Mouse (Mus musculus) heart, embryonic 16.5 days (tissue): ENCODE data around the gene Pfkfb2. TPM values are rescaled to one million over a fixed set of nuclear protein-coding genes. Genes with fewer than 3 reads are reported as not detected.

ENCODE experiments used
- ATAC-seq: fragments of 200-750 bp; cut with Nextera tagmentation; replicated peaks from 2 replicates; pipeline ENCODE4 v1.8.0; 2017; ENCODE audit warnings: moderate number of reproducible peaks; ENCODE audit not compliant: insufficient read depth, low FRiP score; ENCODE audit errors: extremely low read depth
- H3K27ac ChIP-seq: fragments of 300-500 bp; sonication (generic); 2 replicates; pipeline ENCODE4 v1.5.1; 2014; ENCODE audit warnings: mild to moderate bottlenecking, low read length, control low read depth, moderate library complexity
- H3K27me3 ChIP-seq: fragments of 300-500 bp; sonication (generic); 2 replicates; pipeline ENCODE4 v1.6.1; 2014; ENCODE audit warnings: low read length, mixed read lengths; ENCODE audit not compliant: control insufficient read depth, insufficient read depth
- H3K36me3 ChIP-seq: fragments of 300-500 bp; sonication (generic); 2 replicates; pipeline ENCODE4 v1.6.1; 2014; ENCODE audit not compliant: control insufficient read depth, insufficient read depth
- H3K4me1 ChIP-seq: fragments of 300-500 bp; sonication (generic); 2 replicates; pipeline ENCODE4 v1.6.1; 2014; ENCODE audit warnings: low read length, mixed read lengths; ENCODE audit not compliant: control insufficient read depth, insufficient read depth
- H3K4me2 ChIP-seq: fragments of 300-500 bp; sonication (generic); 2 replicates; pipeline ENCODE4 v1.6.1; 2014; ENCODE audit warnings: low read depth, mild to moderate bottlenecking, control low read depth, low read length
- H3K4me3 ChIP-seq: fragments of 300-500 bp; sonication (generic); 2 replicates; pipeline ENCODE4 v1.5.1; 2014; ENCODE audit warnings: mild to moderate bottlenecking, control low read depth, low read length
- H3K9ac ChIP-seq: fragments of 300-500 bp; sonication (generic); 2 replicates; pipeline ENCODE4 v1.6.1; 2014; ENCODE audit warnings: low read length, control low read depth
- H3K9me3 ChIP-seq: fragments of 300-500 bp; sonication (generic); replicated peaks from 2 replicates; pipeline ENCODE4 v1.6.1; 2016; ENCODE audit warnings: low read length; ENCODE audit not compliant: control insufficient read depth
- WGBS: fragments of 180-500 bp; shearing (Covaris S2); extraction: QIAGEN DNeasy Blood & Tissue Kit; methylation state at CpG from one replicate; pipeline ENCODE4 v1.1.7; 2014; 5-methylcytosine and 5-hydroxymethylcytosine counted together
- polyA plus RNA-seq: library from polyadenylated mRNA; unstranded; fragments of >200 nt; fragmentation: Nextera tagmentation; extraction: Ambion mirVana; gene quantifications from 2 replicates; pipeline ENCODE4 v1.2.1, GENCODE M21; 2015

The Pfkfb2 gene
- polyA plus RNA-seq, 1 experiment from 2014 or later = 7.4 TPM

DNA sequence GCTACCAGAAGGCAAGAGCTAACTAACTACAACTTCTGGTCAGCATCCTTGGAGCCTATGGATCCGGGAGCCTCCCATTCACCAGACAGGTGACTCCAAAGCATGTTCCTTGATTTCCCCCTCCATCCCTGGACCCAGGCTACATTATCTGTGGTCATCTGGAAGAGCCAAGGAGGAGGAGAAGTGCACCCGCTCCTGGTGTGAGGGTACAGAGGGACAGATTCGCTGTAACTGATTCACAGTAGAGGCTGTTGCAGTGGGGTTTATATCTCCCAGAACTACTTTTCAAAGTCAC lies 12.9 kb downstream of the Pfkfb2 start:
- H3K4me1 ChIP-seq = peaks cover 12% of the 10 kb centered on the region
- peak overlapping the region; percentile 86 for H3K4me3 ChIP-seq
- H3K9me3 ChIP-seq = no peaks in the 10 kb centered on the region
- H3K4me2 ChIP-seq = peak overlapping the region; percentile 100
- H3K36me3 ChIP-seq = peaks cover 9% of the 10 kb centered on the region
- H3K27me3 ChIP-seq = no peaks in the 10 kb centered on the region
- no peak for ATAC-seq
- peak overlapping the region; percentile 95 for H3K9ac ChIP-seq
- H3K27ac ChIP-seq = peak overlapping the region; percentile 90
- 1% methylated on average over 3 of the region's 3 CpGs for WGBS

DNA sequence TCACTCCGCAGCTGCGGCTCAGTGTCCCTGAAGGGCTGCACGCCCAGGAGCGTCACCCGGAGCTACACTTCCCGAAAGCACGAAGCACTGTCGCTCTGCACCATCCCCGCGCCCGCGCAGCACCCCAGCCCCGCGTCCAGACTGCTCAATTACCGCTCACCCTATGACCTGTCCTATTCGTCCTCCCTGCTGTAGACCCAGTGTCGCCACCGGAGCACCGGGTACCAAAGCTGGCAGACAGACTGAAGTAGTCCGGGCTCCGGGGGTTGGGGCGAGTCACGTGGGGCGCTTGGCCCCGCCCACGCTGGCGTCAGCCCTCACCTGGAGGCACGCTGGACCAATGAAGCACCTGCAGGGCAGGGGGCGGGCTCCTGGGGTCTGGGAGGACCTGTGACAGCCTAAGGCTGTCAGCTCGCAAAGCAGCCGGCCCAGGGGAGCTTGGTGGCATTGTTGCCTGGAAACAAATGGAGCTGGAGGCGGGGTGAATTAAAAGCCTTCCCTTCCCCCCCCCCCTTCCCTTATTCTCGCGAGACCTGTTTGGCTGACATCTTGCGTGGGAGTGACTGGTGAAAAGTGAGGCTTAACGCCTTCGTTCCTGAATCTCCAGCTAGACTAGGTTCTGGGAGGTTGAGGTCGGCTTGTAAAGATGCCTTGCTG lies 13.4 kb downstream of the Pfkfb2 start, which contains the start of gene Gm29427:
Gm29427 (minus strand) TSS at position 239 of the 657 bp plus-strand sequence.
- no peaks in the 10 kb centered on the region for H3K9me3 ChIP-seq
- H3K27me3 ChIP-seq = no peaks in the 10 kb centered on the region
- H3K9ac ChIP-seq = peak within 1 kb of the TSS; percentile 95
- under 1% methylated on average over 38 of the region's 38 CpGs for WGBS
- H3K4me3 ChIP-seq = peak within 1 kb of the TSS; percentile 86
- H3K36me3 ChIP-seq = peaks cover 7% of the 10 kb centered on the region; the same call in 1 of the 2 replicates
- peaks cover 12% of the 10 kb centered on the region for H3K4me1 ChIP-seq
- H3K27ac ChIP-seq = peak within 1 kb of the TSS; percentile 90
- peak within 1 kb of the TSS; percentile 100 for H3K4me2 ChIP-seq
- ATAC-seq = peak; percentile 89

DNA sequence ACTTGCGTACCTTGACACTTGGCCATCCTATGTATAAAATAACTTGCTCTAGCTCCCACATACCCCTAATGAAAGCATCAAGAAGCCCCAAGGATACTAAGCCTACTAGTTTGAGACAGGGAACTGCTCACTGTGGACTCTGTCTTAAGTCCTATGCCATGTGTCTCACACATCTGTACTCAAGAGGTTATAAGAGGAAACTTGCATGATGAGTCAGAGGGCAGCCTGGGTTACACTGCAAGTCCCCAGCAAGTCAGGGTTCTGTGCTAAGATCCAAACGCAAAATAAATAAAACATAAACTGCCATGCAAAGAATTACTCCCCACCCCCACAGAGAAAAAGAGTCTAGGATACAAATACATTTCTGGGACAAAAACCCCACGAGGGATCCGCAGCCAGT lies 15.0 kb downstream of the Pfkfb2 start:
- no peaks in the 10 kb centered on the region for H3K9me3 ChIP-seq
- peaks cover 5% of the 10 kb centered on the region; the same call in 1 of the 2 replicates for H3K36me3 ChIP-seq
- peaks cover 15% of the 10 kb centered on the region for H3K4me1 ChIP-seq
- H3K9ac ChIP-seq = no peak overlapping the region
- 84% methylated on average over 4 of the region's 4 CpGs for WGBS
- no peak overlapping the region for H3K4me3 ChIP-seq
- no peak for ATAC-seq
- H3K4me2 ChIP-seq = no peak overlapping the region
- H3K27ac ChIP-seq = no peak overlapping the region
- H3K27me3 ChIP-seq = no peaks in the 10 kb centered on the region

DNA sequence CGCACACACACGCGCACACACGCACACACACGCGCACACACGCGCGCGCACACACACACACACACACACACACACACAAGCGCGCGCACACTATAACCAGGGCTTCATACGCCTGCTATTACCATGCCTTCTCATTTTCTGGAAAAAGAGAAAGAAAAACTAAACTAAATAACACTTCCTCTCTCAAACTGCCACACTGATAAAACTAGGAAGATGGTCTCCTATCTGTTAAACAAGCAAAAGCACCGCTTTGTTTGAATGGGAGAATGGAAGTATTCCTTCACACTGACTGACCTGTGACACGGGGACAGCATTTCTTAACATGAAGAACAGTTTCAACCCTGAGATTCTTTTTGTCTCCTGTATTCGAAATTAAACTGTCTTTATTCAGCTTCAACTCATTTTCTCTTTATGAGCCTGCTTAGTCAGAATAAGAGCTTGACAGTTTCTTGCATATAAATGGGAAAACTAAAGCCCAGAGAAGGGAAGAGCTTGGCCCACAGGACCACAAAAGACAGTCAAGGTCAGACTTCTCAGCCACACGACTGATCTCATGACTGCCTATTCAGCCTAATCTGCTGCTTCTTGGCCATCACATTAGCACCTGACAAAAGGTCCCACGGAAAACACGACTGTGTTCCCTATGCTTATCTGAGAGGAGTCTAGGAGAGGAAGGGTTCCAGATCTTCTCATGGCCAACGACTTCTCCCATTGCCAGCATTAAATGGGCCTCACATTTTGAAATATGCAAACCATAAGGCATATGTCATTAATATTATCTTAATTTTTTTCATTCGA lies 18.6 kb downstream of the Pfkfb2 start:
- Histone ChIP-seq H3K27me3 (no peaks in the 10 kb centered on the region), H3K4me2 (no peak overlapping the region), H3K9ac (no peak overlapping the region), H3K27ac (no peak overlapping the region), H3K36me3 (peaks cover 16% of the 10 kb centered on the region; the same call in 1 of the 2 replicates), H3K4me1 (peaks cover 7% of the 10 kb centered on the region), H3K9me3 (no peaks in the 10 kb centered on the region), H3K4me3 (no peak overlapping the region)
- ATAC-seq = no peak
- 81% methylated on average over 22 of the region's 22 CpGs for WGBS

DNA sequence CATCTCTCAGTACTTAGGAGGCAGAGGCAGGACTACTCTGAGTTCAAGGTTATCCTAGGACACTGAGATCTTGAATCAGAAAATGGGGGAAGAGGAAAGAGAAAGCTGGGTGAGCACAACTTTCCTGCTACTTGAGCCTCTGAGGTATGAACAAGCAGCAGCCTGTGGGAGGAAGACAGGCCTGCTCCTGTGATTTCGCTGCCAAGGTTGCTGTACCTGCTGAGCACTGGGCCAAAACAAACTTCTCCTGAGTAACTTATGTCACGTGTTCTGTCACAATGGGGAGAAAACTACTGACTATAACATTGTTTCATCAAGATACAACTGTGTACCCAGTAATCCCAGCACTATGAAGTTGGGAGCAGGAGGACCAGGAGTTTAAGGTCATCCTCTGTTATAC lies 25.4 kb downstream of the Pfkfb2 start:
- no peaks in the 10 kb centered on the region for H3K27me3 ChIP-seq
- no peak for ATAC-seq
- no peaks in the 10 kb centered on the region for H3K4me1 ChIP-seq
- peaks cover 42% of the 10 kb centered on the region for H3K36me3 ChIP-seq
- no peak overlapping the region for H3K9ac ChIP-seq
- H3K9me3 ChIP-seq = no peaks in the 10 kb centered on the region
- H3K4me3 ChIP-seq = no peak overlapping the region
- no peak overlapping the region for H3K27ac ChIP-seq
- 79% methylated on average over 2 of the region's 2 CpGs for WGBS
- no peak overlapping the region for H3K4me2 ChIP-seq

DNA sequence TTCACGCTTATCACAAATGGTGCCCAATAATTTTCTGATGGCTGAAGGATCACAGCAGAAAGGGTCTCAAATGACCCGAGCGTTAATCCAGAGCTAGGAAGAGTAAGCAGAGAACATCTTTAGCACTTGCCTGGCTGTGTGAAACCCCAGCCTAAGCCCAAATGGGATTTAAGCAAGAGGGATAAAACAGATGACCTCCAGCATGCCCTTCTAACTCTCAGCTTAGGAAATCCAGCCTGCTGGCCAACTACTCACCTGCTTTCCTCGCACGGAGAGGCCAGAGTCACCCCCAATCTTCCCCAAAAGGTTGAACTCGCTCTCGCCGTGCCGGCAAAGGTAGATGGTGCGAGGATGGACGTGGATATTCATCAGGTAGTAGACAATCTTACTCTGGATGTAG lies 27.1 kb downstream of the Pfkfb2 start:
- no peaks in the 10 kb centered on the region for H3K4me1 ChIP-seq
- H3K9me3 ChIP-seq = no peaks in the 10 kb centered on the region
- no peaks in the 10 kb centered on the region for H3K27me3 ChIP-seq
- no peak overlapping the region for H3K4me2 ChIP-seq
- 90% methylated on average over 11 of the region's 11 CpGs for WGBS
- H3K4me3 ChIP-seq = no peak overlapping the region
- no peak for ATAC-seq
- no peak overlapping the region for H3K9ac ChIP-seq
- H3K36me3 ChIP-seq = peaks cover 42% of the 10 kb centered on the region
- no peak overlapping the region for H3K27ac ChIP-seq

DNA sequence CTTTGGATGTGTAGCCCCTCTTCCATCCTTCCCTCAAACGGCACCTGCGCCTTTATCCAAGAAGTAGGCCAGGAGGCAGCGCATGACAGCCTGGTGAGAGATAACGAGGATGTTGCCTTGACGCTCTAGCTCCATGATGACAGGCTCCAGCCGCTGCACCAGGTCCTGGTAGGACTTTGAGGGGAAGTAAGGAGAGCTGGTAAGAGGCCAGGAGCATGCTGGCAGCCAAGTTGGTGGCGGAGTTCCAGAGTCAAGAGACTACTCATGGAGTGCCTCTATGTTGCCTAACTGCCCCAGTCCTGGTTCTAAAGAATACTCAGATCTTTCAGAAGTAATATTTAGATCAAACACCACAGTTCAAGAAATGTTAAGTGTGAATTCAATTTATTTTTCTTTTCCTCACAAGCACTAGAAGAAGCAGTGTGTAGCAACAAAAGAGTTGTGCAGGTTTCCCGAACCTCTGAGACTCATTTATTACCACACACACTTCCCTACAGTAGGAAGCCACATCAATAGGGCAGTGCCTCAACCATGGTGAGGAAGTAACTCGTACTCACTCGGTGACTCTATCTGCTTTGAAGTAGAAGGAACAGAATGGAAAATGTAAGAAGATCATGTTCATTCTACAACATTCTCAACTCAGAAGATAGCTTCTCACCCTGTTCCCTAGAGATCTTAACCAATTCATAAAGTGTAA lies 29.0 kb downstream of the Pfkfb2 start:
- H3K4me3 ChIP-seq = no peak overlapping the region
- no peaks in the 10 kb centered on the region for H3K4me1 ChIP-seq
- WGBS = 75% methylated on average over 10 of the region's 10 CpGs
- no peaks in the 10 kb centered on the region for H3K9me3 ChIP-seq
- no peak overlapping the region for H3K27ac ChIP-seq
- no peak overlapping the region for H3K4me2 ChIP-seq
- H3K27me3 ChIP-seq = no peaks in the 10 kb centered on the region
- no peak overlapping the region for H3K9ac ChIP-seq
- no peak; the same call in 1 of the 2 replicates for ATAC-seq
- H3K36me3 ChIP-seq = peaks cover 37% of the 10 kb centered on the region

DNA sequence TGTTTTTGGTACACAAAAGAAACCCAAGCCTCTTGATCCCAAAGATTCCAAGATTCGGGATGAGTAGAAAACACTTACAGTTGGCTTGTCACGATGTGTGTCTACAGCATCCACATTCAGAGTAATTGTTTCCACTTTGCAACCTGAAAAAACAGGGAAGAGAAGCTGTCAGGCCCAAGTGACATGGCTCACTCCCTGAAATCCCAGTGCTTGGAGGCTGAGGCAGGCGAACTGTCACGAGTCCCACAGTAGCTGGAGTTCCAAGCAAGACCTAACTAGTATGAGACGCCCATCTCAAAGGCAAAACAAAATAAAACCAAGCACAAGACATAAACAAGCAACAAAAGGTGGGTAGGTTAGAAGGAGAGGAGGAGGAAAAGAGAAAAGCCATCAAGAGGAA lies 30.5 kb downstream of the Pfkfb2 start:
- H3K4me3 ChIP-seq = no peak overlapping the region
- no peak overlapping the region for H3K4me2 ChIP-seq
- no peaks in the 10 kb centered on the region for H3K4me1 ChIP-seq
- no peaks in the 10 kb centered on the region for H3K27me3 ChIP-seq
- H3K9me3 ChIP-seq = no peaks in the 10 kb centered on the region
- 91% methylated on average over 5 of the region's 5 CpGs for WGBS
- H3K36me3 ChIP-seq = peaks cover 37% of the 10 kb centered on the region
- no peak for ATAC-seq
- H3K27ac ChIP-seq = no peak overlapping the region
- H3K9ac ChIP-seq = no peak overlapping the region

DNA sequence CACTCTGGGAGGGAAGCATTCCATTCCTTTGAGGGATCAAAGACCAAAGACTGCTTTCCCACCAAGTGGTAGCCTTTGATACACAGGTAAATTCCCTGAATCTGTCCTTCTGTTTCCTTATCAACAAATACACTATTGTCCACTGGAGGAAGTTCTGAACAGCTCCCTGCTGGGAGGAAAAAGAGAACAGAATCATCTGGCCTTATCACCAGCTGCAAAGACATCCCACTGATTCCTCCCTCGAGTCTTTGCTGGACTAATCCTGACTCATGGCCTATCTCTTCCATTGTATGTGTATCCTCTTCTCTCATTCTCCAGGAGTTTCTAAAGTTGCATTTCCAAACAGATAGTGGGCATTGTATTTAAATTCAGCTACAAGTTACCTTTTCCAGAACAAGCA lies 45.1 kb downstream of the Pfkfb2 start:
- WGBS = 31% methylated on average over 1 of the region's 1 CpGs
- peaks cover 2% of the 10 kb centered on the region; the same call in 1 of the 2 replicates for H3K36me3 ChIP-seq
- H3K27me3 ChIP-seq = no peaks in the 10 kb centered on the region
- no peaks in the 10 kb centered on the region for H3K9me3 ChIP-seq
- no peak for ATAC-seq
- no peak overlapping the region for H3K27ac ChIP-seq
- H3K9ac ChIP-seq = no peak overlapping the region
- no peak overlapping the region for H3K4me3 ChIP-seq
- no peaks in the 10 kb centered on the region for H3K4me1 ChIP-seq
- H3K4me2 ChIP-seq = no peak overlapping the region
